Mouse (Mus musculus): ENCODE measurements around the gene Lmf2. TPM values are rescaled to one million over a fixed set of nuclear protein-coding genes. Genes with fewer than 3 reads are reported as not detected.

Lmf2 gene
- polyA plus RNA-seq, 1 experiment from 2014 or later: 47.0 TPM

GRCm38 (mm10) chr15:89356372-89356771 lies 913 bp upstream of the Lmf2 start:
- under 1% methylated on average over 15 of the region's 15 CpGs for WGBS

GRCm38 (mm10) chr15:89354455-89354854 lies 1.0 kb downstream of the Lmf2 start:
- Histone ChIP-seq H3K9me3 (ENCODE audit: control insufficient read depth, low read depth, low read length) (no peaks in the 10 kb centered on the region), H3K4me1 (ENCODE audit: control insufficient read depth, insufficient read depth, low read length) (peaks cover 20% of the 10 kb centered on the region), H3K9ac (replicated peaks; ENCODE audit: low read depth, low read length) (peak overlapping the region; percentile 87), H3K36me3 (ENCODE audit: control insufficient read depth, insufficient read depth, low read length) (peaks cover 38% of the 10 kb centered on the region), H3K27me3 (ENCODE audit: control insufficient read depth, insufficient read depth, low read length) (no peaks in the 10 kb centered on the region), H3K27ac (ENCODE audit: low read length) (no peak overlapping the region), H3K4me3 (ENCODE audit: low read depth, low read length) (peak overlapping the region; percentile 91), H3K4me2 (replicated peaks; ENCODE audit: low read depth, low read length) (peak overlapping the region; percentile 87)
- 84% methylated on average over 7 of the region's 7 CpGs for WGBS
- ATAC-seq (ENCODE audit: insufficient number of reproducible peaks, insufficient read depth, low FRiP score, low read depth): no peak

More at GRCm38 (mm10) chr15:89356372-89356771, 913 bp upstream of the Lmf2 start:
- Histone ChIP-seq H3K36me3 (ENCODE audit: control insufficient read depth, insufficient read depth, low read length) (peaks cover 36% of the 10 kb centered on the region), H3K27ac (ENCODE audit: low read length) (peak overlapping the region; percentile 90), H3K9me3 (ENCODE audit: control insufficient read depth, low read depth, low read length) (no peaks in the 10 kb centered on the region), H3K4me3 (ENCODE audit: low read depth, low read length) (peak overlapping the region; percentile 91), H3K27me3 (ENCODE audit: control insufficient read depth, insufficient read depth, low read length) (no peaks in the 10 kb centered on the region), H3K9ac (replicated peaks; ENCODE audit: low read depth, low read length) (peak overlapping the region; percentile 87), H3K4me1 (ENCODE audit: control insufficient read depth, insufficient read depth, low read length) (peaks cover 20% of the 10 kb centered on the region), H3K4me2 (replicated peaks; ENCODE audit: low read depth, low read length) (peak overlapping the region; percentile 49)
- ATAC-seq (ENCODE audit: insufficient number of reproducible peaks, insufficient read depth, low FRiP score, low read depth): peak; percentile 42; the same call in 1 of the 2 replicates

- H3K4me2 ChIP-seq (replicated peaks; ENCODE audit: low read depth, low read length): no peak overlapping the region
- H3K36me3 ChIP-seq (ENCODE audit: control insufficient read depth, insufficient read depth, low read length): peaks cover 38% of the 10 kb centered on the region
- ATAC-seq (ENCODE audit: insufficient number of reproducible peaks, insufficient read depth, low FRiP score, low read depth): no peak
- peaks cover 20% of the 10 kb centered on the region for H3K4me1 ChIP-seq (ENCODE audit: control insufficient read depth, insufficient read depth, low read length)
- H3K27ac ChIP-seq (ENCODE audit: low read length): no peak overlapping the region
- H3K9me3 ChIP-seq (ENCODE audit: control insufficient read depth, low read depth, low read length): no peaks in the 10 kb centered on the region
- no peak overlapping the region for H3K9ac ChIP-seq (replicated peaks; ENCODE audit: low read depth, low read length)
- no peaks in the 10 kb centered on the region for H3K27me3 ChIP-seq (ENCODE audit: control insufficient read depth, insufficient read depth, low read length)
- 95% methylated on average over 16 of the region's 16 CpGs for WGBS
- no peak overlapping the region for H3K4me3 ChIP-seq (ENCODE audit: low read depth, low read length)
Measured at GRCm38 (mm10) chr15:89353837-89354236, 1.6 kb downstream of the Lmf2 start.

- WGBS: 95% methylated on average over 12 of the region's 12 CpGs
- no peaks in the 10 kb centered on the region for H3K9me3 ChIP-seq (ENCODE audit: control insufficient read depth, low read depth, low read length)
- H3K36me3 ChIP-seq (ENCODE audit: control insufficient read depth, insufficient read depth, low read length): peaks cover 38% of the 10 kb centered on the region
- ATAC-seq (ENCODE audit: insufficient number of reproducible peaks, insufficient read depth, low FRiP score, low read depth): no peak
- H3K4me1 ChIP-seq (ENCODE audit: control insufficient read depth, insufficient read depth, low read length): peaks cover 16% of the 10 kb centered on the region
- no peak overlapping the region for H3K27ac ChIP-seq (ENCODE audit: low read length)
- H3K4me3 ChIP-seq (ENCODE audit: low read depth, low read length): no peak overlapping the region
- no peak overlapping the region for H3K4me2 ChIP-seq (replicated peaks; ENCODE audit: low read depth, low read length)
- H3K9ac ChIP-seq (replicated peaks; ENCODE audit: low read depth, low read length): no peak overlapping the region
- no peaks in the 10 kb centered on the region for H3K27me3 ChIP-seq (ENCODE audit: control insufficient read depth, insufficient read depth, low read length)
Measured at GRCm38 (mm10) chr15:89352795-89353194, 2.7 kb downstream of the Lmf2 start.

- Histone ChIP-seq H3K27me3 (ENCODE audit: control insufficient read depth, insufficient read depth, low read length) (no peaks in the 10 kb centered on the region), H3K4me1 (ENCODE audit: control insufficient read depth, insufficient read depth, low read length) (peaks cover 12% of the 10 kb centered on the region), H3K4me2 (replicated peaks; ENCODE audit: low read depth, low read length) (no peak overlapping the region), H3K4me3 (ENCODE audit: low read depth, low read length) (no peak overlapping the region), H3K9ac (replicated peaks; ENCODE audit: low read depth, low read length) (no peak overlapping the region), H3K27ac (ENCODE audit: low read length) (no peak overlapping the region), H3K36me3 (ENCODE audit: control insufficient read depth, insufficient read depth, low read length) (peaks cover 38% of the 10 kb centered on the region), H3K9me3 (ENCODE audit: control insufficient read depth, low read depth, low read length) (no peaks in the 10 kb centered on the region)
- ATAC-seq (ENCODE audit: insufficient number of reproducible peaks, insufficient read depth, low FRiP score, low read depth): no peak
- 95% methylated on average over 14 of the region's 14 CpGs for WGBS
Measured at GRCm38 (mm10) chr15:89352054-89352453, 3.4 kb downstream of the Lmf2 start.

- ATAC-seq (ENCODE audit: insufficient number of reproducible peaks, insufficient read depth, low FRiP score, low read depth): no peak
- no peak overlapping the region for H3K4me2 ChIP-seq (replicated peaks; ENCODE audit: low read depth, low read length)
- H3K36me3 ChIP-seq (ENCODE audit: control insufficient read depth, insufficient read depth, low read length): peaks cover 38% of the 10 kb centered on the region
- WGBS: 85% methylated on average over 15 of the region's 15 CpGs
- no peak overlapping the region for H3K4me3 ChIP-seq (ENCODE audit: low read depth, low read length)
- no peaks in the 10 kb centered on the region for H3K27me3 ChIP-seq (ENCODE audit: control insufficient read depth, insufficient read depth, low read length)
- H3K27ac ChIP-seq (ENCODE audit: low read length): no peak overlapping the region
- no peaks in the 10 kb centered on the region for H3K9me3 ChIP-seq (ENCODE audit: control insufficient read depth, low read depth, low read length)
- no peak overlapping the region for H3K9ac ChIP-seq (replicated peaks; ENCODE audit: low read depth, low read length)
- H3K4me1 ChIP-seq (ENCODE audit: control insufficient read depth, insufficient read depth, low read length): peaks cover 10% of the 10 kb centered on the region; the same call in 1 of the 2 replicates
Measured at GRCm38 (mm10) chr15:89351302-89351701, 4.2 kb downstream of the Lmf2 start.

GRCm38 (mm10) chr15:89350447-89350846 lies 5.0 kb downstream of the Lmf2 start:
- H3K27me3 ChIP-seq (ENCODE audit: control insufficient read depth, insufficient read depth, low read length): no peaks in the 10 kb centered on the region

GRCm38 (mm10) chr15:89343325-89343724 lies 12.1 kb downstream of the Lmf2 start:
- Histone ChIP-seq H3K9me3 (ENCODE audit: control insufficient read depth, low read depth, low read length) (no peaks in the 10 kb centered on the region), H3K27ac (ENCODE audit: low read length) (no peak overlapping the region), H3K9ac (replicated peaks; ENCODE audit: low read depth, low read length) (no peak overlapping the region), H3K36me3 (ENCODE audit: control insufficient read depth, insufficient read depth, low read length) (no peaks in the 10 kb centered on the region), H3K4me1 (ENCODE audit: control insufficient read depth, insufficient read depth, low read length) (no peaks in the 10 kb centered on the region), H3K27me3 (ENCODE audit: control insufficient read depth, insufficient read depth, low read length) (no peaks in the 10 kb centered on the region), H3K4me2 (replicated peaks; ENCODE audit: low read depth, low read length) (no peak overlapping the region), H3K4me3 (ENCODE audit: low read depth, low read length) (no peak overlapping the region)
- 82% methylated on average over 3 of the region's 3 CpGs for WGBS
- ATAC-seq (ENCODE audit: insufficient number of reproducible peaks, insufficient read depth, low FRiP score, low read depth): no peak

More at GRCm38 (mm10) chr15:89350447-89350846, 5.0 kb downstream of the Lmf2 start:
- WGBS: 81% methylated on average over 5 of the region's 5 CpGs
- no peak for ATAC-seq (ENCODE audit: insufficient number of reproducible peaks, insufficient read depth, low FRiP score, low read depth)
- Histone ChIP-seq H3K9ac (replicated peaks; ENCODE audit: low read depth, low read length) (no peak overlapping the region), H3K4me2 (replicated peaks; ENCODE audit: low read depth, low read length) (no peak overlapping the region), H3K36me3 (ENCODE audit: control insufficient read depth, insufficient read depth, low read length) (peaks cover 38% of the 10 kb centered on the region), H3K27ac (ENCODE audit: low read length) (no peak overlapping the region), H3K4me3 (ENCODE audit: low read depth, low read length) (no peak overlapping the region), H3K9me3 (ENCODE audit: control insufficient read depth, low read depth, low read length) (no peaks in the 10 kb centered on the region), H3K4me1 (ENCODE audit: control insufficient read depth, insufficient read depth, low read length) (peaks cover 10% of the 10 kb centered on the region; the same call in 1 of the 2 replicates)

- H3K9me3 ChIP-seq (ENCODE audit: control insufficient read depth, low read depth, low read length): no peaks in the 10 kb centered on the region
- no peak overlapping the region for H3K4me3 ChIP-seq (ENCODE audit: low read depth, low read length)
- no peak for ATAC-seq (ENCODE audit: insufficient number of reproducible peaks, insufficient read depth, low FRiP score, low read depth)
- no peak overlapping the region for H3K4me2 ChIP-seq (replicated peaks; ENCODE audit: low read depth, low read length)
- H3K27ac ChIP-seq (ENCODE audit: low read length): no peak overlapping the region
- H3K36me3 ChIP-seq (ENCODE audit: control insufficient read depth, insufficient read depth, low read length): no peaks in the 10 kb centered on the region
- no peaks in the 10 kb centered on the region for H3K4me1 ChIP-seq (ENCODE audit: control insufficient read depth, insufficient read depth, low read length)
- 33% methylated on average over 1 of the region's 1 CpGs for WGBS
- no peak overlapping the region for H3K9ac ChIP-seq (replicated peaks; ENCODE audit: low read depth, low read length)
- H3K27me3 ChIP-seq (ENCODE audit: control insufficient read depth, insufficient read depth, low read length): no peaks in the 10 kb centered on the region
Measured at GRCm38 (mm10) chr15:89341678-89342077, 13.8 kb downstream of the Lmf2 start.

All from stomach, embryonic 14.5 days (tissue).